Mouse (Mus musculus) MEL (cell line): ENCODE data around the gene Iqschfp. TPM values are rescaled to one million over a fixed set of nuclear protein-coding genes. Genes with fewer than 3 reads are reported as not detected.

Experiments
- DNase-seq: peaks from one replicate; pipeline ENCODE4 v3.0.0; 2011; ENCODE audit warnings: low read depth, low spot score
- H3K27ac ChIP-seq: 2 replicates; pipeline ENCODE4 v1.5.1; 2012; ENCODE audit warnings: low read depth, mild to moderate bottlenecking, control low read depth, low read length, moderate library complexity; ENCODE audit not compliant: control insufficient read depth
- H3K27me3 ChIP-seq, 2 experiments: fragments of 150-350 bp in 1 of 2; sonication (generic) in 1 of 2; 2 replicates each; pipeline ENCODE4 v1.6.1; 2012; ENCODE audit warnings: low read length in 2 of 2, mild to moderate bottlenecking in 2 of 2, improper control_type of control experiment in 1 of 2, moderate library complexity in 1 of 2; ENCODE audit not compliant: insufficient read depth in 2 of 2, control insufficient read depth in 1 of 2
- H3K36me3 ChIP-seq, 2 experiments: 2 replicates each; pipeline ENCODE4 v1.6.1; 2012 to 2014; ENCODE audit warnings: low read length in 2 of 2, improper control_type of control experiment in 1 of 2, inconsistent platforms in 1 of 2, mild to moderate bottlenecking in 1 of 2; ENCODE audit not compliant: insufficient read depth in 2 of 2, control insufficient read depth in 1 of 2
- H3K4me1 ChIP-seq, 2 experiments: fragments of 150-350 bp in 1 of 2; sonication (generic) in 1 of 2; 2 replicates each; pipeline ENCODE4 v1.6.1; 2012; ENCODE audit warnings: low read length in 2 of 2, improper control_type of control experiment in 1 of 2, mild to moderate bottlenecking in 1 of 2; ENCODE audit not compliant: insufficient read depth in 2 of 2, control insufficient read depth in 1 of 2
- H3K4me3 ChIP-seq, 2 experiments: fragments of 150-350 bp in 1 of 2; sonication (generic) in 1 of 2; 2 replicates each; pipeline ENCODE4 v1.5.1; 2012; ENCODE audit warnings: low read depth in 2 of 2, low read length in 2 of 2, mild to moderate bottlenecking in 2 of 2, moderate library complexity in 2 of 2, control low read depth in 1 of 2, improper control_type of control experiment in 1 of 2; ENCODE audit not compliant: control insufficient read depth in 1 of 2, insufficient read depth in 1 of 2
- H3K79me2 ChIP-seq: 2 replicates; pipeline ENCODE4 v1.6.1; 2012; ENCODE audit warnings: mild to moderate bottlenecking, low read length, moderate library complexity; ENCODE audit not compliant: control insufficient read depth, poor library complexity, insufficient read depth
- H3K9ac ChIP-seq: 2 replicates; pipeline ENCODE4 v1.6.1; 2012; ENCODE audit warnings: low read depth, mild to moderate bottlenecking, control low read depth, low read length, moderate library complexity; ENCODE audit not compliant: control insufficient read depth, poor library complexity, severe bottlenecking
- H3K9me3 ChIP-seq: fragments of 150-350 bp; sonication (generic); replicated peaks from 2 replicates; pipeline ENCODE4 v1.6.1; 2012; ENCODE audit warnings: mild to moderate bottlenecking, low read length, improper control_type of control experiment, moderate library complexity; ENCODE audit not compliant: insufficient read depth
- CHD1 ChIP-seq: IDR thresholded peaks from 2 replicates; pipeline ENCODE4 v1.6.1; 2012; ENCODE audit warnings: low read depth, mild to moderate bottlenecking, inconsistent platforms, low read length, improper control_type of control experiment
- CHD2 ChIP-seq: IDR thresholded peaks from 2 replicates; pipeline ENCODE4 v1.6.1; 2011; ENCODE audit warnings: low read length, improper control_type of control experiment
- CTCF ChIP-seq, 3 experiments: IDR thresholded peaks in 2 of 3; conservative IDR thresholded peaks in 1 of 3; 2 replicates each; pipeline ENCODE4 v1.5.1; 2011 to 2012; ENCODE audit warnings: low read length in 3 of 3, low read depth in 2 of 3, mild to moderate bottlenecking in 2 of 3, improper control_type of control experiment in 1 of 3, inconsistent platforms in 1 of 3, mixed read lengths in 1 of 3, moderate library complexity in 1 of 3; ENCODE audit not compliant: control insufficient read depth in 1 of 3, insufficient read depth in 1 of 3, poor library complexity in 1 of 3, severe bottlenecking in 1 of 3
- ELF1 ChIP-seq: IDR thresholded peaks from 2 replicates; pipeline ENCODE4 v1.6.1; 2014; ENCODE audit warnings: low read depth, mild to moderate bottlenecking, inconsistent platforms, low read length, improper control_type of control experiment, moderate library complexity
- ETS1 ChIP-seq: IDR thresholded peaks from 2 replicates; pipeline ENCODE4 v1.6.1; 2012; ENCODE audit warnings: low read depth, mild to moderate bottlenecking, inconsistent platforms, low read length, improper control_type of control experiment, moderate library complexity
- HCFC1 ChIP-seq: IDR thresholded peaks from 2 replicates; pipeline ENCODE4 v1.6.1; 2012; ENCODE audit warnings: low read depth, mild to moderate bottlenecking, inconsistent platforms, low read length, improper control_type of control experiment, moderate library complexity
- MAFK ChIP-seq: IDR thresholded peaks from 2 replicates; pipeline ENCODE4 v1.6.1; 2011; ENCODE audit warnings: low read depth, mild to moderate bottlenecking, low read length, improper control_type of control experiment, borderline replicate concordance
- MEF2A ChIP-seq: IDR thresholded peaks from 2 replicates; pipeline ENCODE4 v1.6.1; 2014; ENCODE audit warnings: low read depth, mild to moderate bottlenecking, inconsistent platforms, low read length, improper control_type of control experiment; ENCODE audit not compliant: poor library complexity, insufficient replicate concordance, severe bottlenecking; ENCODE audit errors: extremely low read depth
- MXI1 ChIP-seq: IDR thresholded peaks from 2 replicates; pipeline ENCODE4 v1.6.1; 2011; ENCODE audit warnings: mild to moderate bottlenecking, low read depth, low read length, improper control_type of control experiment
- MYB ChIP-seq: IDR thresholded peaks from 2 replicates; pipeline ENCODE4 v1.6.1; 2011; ENCODE audit warnings: mild to moderate bottlenecking, low read depth, low read length, improper control_type of control experiment
- MYC ChIP-seq: IDR thresholded peaks from 2 replicates; pipeline ENCODE4 v1.6.1; 2011; ENCODE audit warnings: low read depth, mild to moderate bottlenecking, low read length, improper control_type of control experiment, moderate library complexity
- NRF1 ChIP-seq: IDR thresholded peaks from 2 replicates; pipeline ENCODE4 v1.6.1; 2014; ENCODE audit warnings: low read depth, mild to moderate bottlenecking, inconsistent platforms, low read length, improper control_type of control experiment, moderate library complexity; ENCODE audit not compliant: poor library complexity, insufficient read depth, severe bottlenecking
- SIN3A ChIP-seq: IDR thresholded peaks from 2 replicates; pipeline ENCODE4 v1.6.1; 2012; ENCODE audit warnings: low read length, improper control_type of control experiment, inconsistent platforms
- TAL1 ChIP-seq: IDR thresholded peaks from 2 replicates; pipeline ENCODE4 v1.6.1; 2012; ENCODE audit warnings: mild to moderate bottlenecking, inconsistent platforms, low read length, moderate library complexity, mixed read lengths
- TBP ChIP-seq: IDR thresholded peaks from 2 replicates; pipeline ENCODE4 v1.8.0; 2011; ENCODE audit warnings: low read depth, low read length, improper control_type of control experiment
- TCF12 ChIP-seq: IDR thresholded peaks from 2 replicates; pipeline ENCODE4 v1.6.1; 2014; ENCODE audit warnings: low read depth, mild to moderate bottlenecking, inconsistent platforms, low read length, improper control_type of control experiment, moderate library complexity
- USF1 ChIP-seq: IDR thresholded peaks from 2 replicates; pipeline ENCODE4 v1.6.1; 2014; ENCODE audit warnings: low read depth, mild to moderate bottlenecking, inconsistent platforms, low read length, improper control_type of control experiment, moderate library complexity
- USF2 ChIP-seq, 2 experiments: IDR thresholded peaks; 2 replicates each; pipeline ENCODE4 v1.6.1; 2011 to 2012; ENCODE audit warnings: improper control_type of control experiment in 2 of 2, low read length in 2 of 2, borderline replicate concordance in 1 of 2, inconsistent platforms in 1 of 2, low read depth in 1 of 2, mild to moderate bottlenecking in 1 of 2; ENCODE audit not compliant: insufficient read depth in 1 of 2
- polyA plus RNA-seq, 2 experiments: library from polyadenylated mRNA; stranded (reverse) in 1 of 2; unstranded in 1 of 2; fragments of >175 nt in 1 of 2; fragments of >200 nt in 1 of 2; gene quantifications; 2 replicates each; pipeline versions ENCODE4 v1.2.1 to v1.2.4; 2012; ENCODE audit warnings: low replicate concordance in 2 of 2, low read depth in 1 of 2; ENCODE audit not compliant: insufficient read length in 2 of 2, insufficient read depth in 1 of 2, missing spikeins in 1 of 2
- total RNA-seq: library from RNA; depleted of rRNA; stranded (reverse); fragments of 300-350 nt; gene quantifications from 2 replicates; pipeline ENCODE4 v1.2.3, GENCODE M21; 2012

Gene Iqschfp
- total and polyA plus RNA-seq, 3 experiments = not detected

DNA sequence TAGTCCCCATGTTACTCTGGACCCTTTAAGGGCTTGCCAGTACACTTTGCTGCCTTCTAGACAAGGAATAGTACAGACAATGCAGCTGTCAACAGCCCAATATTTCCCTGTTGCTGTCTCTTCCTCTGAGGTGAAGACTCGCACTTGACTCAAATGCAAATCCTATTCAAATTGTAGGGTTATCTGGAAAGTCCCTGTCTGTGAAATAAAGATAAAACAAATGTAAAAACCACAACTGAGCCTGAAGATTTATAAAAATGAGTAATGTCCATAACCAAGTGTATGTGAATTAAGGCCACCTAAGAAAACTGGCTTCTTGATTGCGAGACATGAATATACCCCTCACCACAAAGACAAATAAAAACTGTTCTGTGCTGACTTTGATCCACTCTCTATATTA lies 347.9 kb downstream of the Iqschfp start:
- no peaks in the 10 kb centered on the region for H3K9me3 ChIP-seq
- H3K36me3 ChIP-seq = no peaks in the 10 kb centered on the region
- H3K27me3 ChIP-seq = no peaks in the 10 kb centered on the region
- no peak overlapping the region for H3K27ac ChIP-seq
- no peak overlapping the region for H3K9ac ChIP-seq
- H3K4me3 ChIP-seq = no peak overlapping the region
- TF ChIP-seq MXI1 = no peak
- no peak for TF ChIP-seq CHD2
- no peak for TF ChIP-seq ETS1
- no peak for TF ChIP-seq SIN3A
- no peak for TF ChIP-seq MYC
- TF ChIP-seq USF2 (IDR thresholded peaks at IDR 0.05; ENCODE audit: borderline replicate concordance in 1 of 2, insufficient read depth in 1 of 2, low read depth in 1 of 2, low read length in 2 of 2) = no peak
- no peak for DNase-seq
- no peaks in the 10 kb centered on the region for H3K4me1 ChIP-seq
- H3K79me2 ChIP-seq = no peaks in the 10 kb centered on the region

GRCm38 (mm10) chr3:68243239-68243638 lies 351.2 kb downstream of the Iqschfp start:
- no peak overlapping the region for H3K9ac ChIP-seq
- TF ChIP-seq CHD1 = no peak
- TF ChIP-seq TCF12 = no peak
- no peak for TF ChIP-seq ELF1
- TF ChIP-seq TBP = no peak
- TF ChIP-seq TAL1 = no peak
- TF ChIP-seq MEF2A = no peak
- no peak for TF ChIP-seq MYC
- TF ChIP-seq NRF1 = no peak
- no peak for TF ChIP-seq USF1
- TF ChIP-seq MYB = no peak
- no peak for TF ChIP-seq HCFC1
- no peak for TF ChIP-seq CTCF (IDR thresholded peaks at IDR 0.05 in 2 of 3, conservative IDR thresholded peaks at IDR 0.05 in 1 of 3; ENCODE audit: control insufficient read depth in 1 of 3, insufficient read depth in 1 of 3, low read depth in 2 of 3, low read length in 3 of 3, poor library complexity in 1 of 3, severe bottlenecking in 1 of 3)
- no peak for TF ChIP-seq MAFK
- no peak overlapping the region for H3K27ac ChIP-seq
- H3K36me3 ChIP-seq = no peaks in the 10 kb centered on the region
- H3K79me2 ChIP-seq = no peaks in the 10 kb centered on the region
- no peaks in the 10 kb centered on the region for H3K9me3 ChIP-seq
- no peak overlapping the region for H3K4me3 ChIP-seq
- no peak for DNase-seq
- H3K4me1 ChIP-seq = no peaks in the 10 kb centered on the region
- no peaks in the 10 kb centered on the region; a peak in 1 of 4 replicates for H3K27me3 ChIP-seq
